Mouse (Mus musculus): ENCODE results near the gene Zfp62. TPM values are rescaled to one million over a fixed set of nuclear protein-coding genes. Genes with fewer than 3 reads are reported as not detected.

The Zfp62 gene
- polyA plus RNA-seq, 1 experiment from 2014 or later: 35.3 TPM

- peak overlapping the region; percentile 78 for H3K27ac ChIP-seq (ENCODE audit: low read depth, low read length)
- H3K4me1 ChIP-seq (ENCODE audit: control insufficient read depth, insufficient read depth, low read depth, low read length): peaks cover 37% of the 10 kb centered on the region
- H3K4me3 ChIP-seq (ENCODE audit: low read length): peak overlapping the region; percentile 67
- WGBS: 2% methylated on average over 44 of the region's 45 CpGs
- no peaks in the 10 kb centered on the region for H3K9me3 ChIP-seq (ENCODE audit: control insufficient read depth, low read length)
- ATAC-seq: peak; percentile 92
- peak overlapping the region; percentile 86 for H3K9ac ChIP-seq (ENCODE audit: low read depth, low read length)
- peak overlapping the region; percentile 90 for H3K4me2 ChIP-seq (ENCODE audit: low read length)
- no peaks in the 10 kb centered on the region for H3K27me3 ChIP-seq (replicated peaks; ENCODE audit: control insufficient read depth, insufficient read depth, low read length)
- no peaks in the 10 kb centered on the region for H3K36me3 ChIP-seq (ENCODE audit: control insufficient read depth, insufficient read depth, low read length)
Measured at GRCm38 (mm10) chr11:49250422-49251379, 47.6 kb downstream of the Zfp62 start.

DNA sequence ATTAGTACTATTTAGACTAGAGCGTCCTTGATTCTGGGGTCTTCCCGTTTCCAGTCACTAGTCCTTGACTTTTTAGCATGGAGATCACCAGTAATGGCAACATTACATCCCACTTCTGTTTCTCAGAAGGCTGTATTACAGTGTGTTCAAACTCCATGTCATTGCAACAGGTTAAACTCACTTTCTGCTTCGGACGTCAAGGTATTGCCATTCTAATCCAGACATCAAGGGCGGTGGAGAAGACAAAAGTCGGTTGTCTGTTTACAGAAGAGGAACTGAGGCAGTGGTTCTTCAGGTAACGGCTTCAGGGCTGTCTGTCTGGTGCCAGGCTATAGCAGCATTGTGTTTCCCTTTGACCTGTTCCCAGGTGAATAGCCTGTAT lies 48.3 kb downstream of the Zfp62 start:
- Histone ChIP-seq H3K9me3 (ENCODE audit: control insufficient read depth, low read length) (no peaks in the 10 kb centered on the region), H3K4me2 (ENCODE audit: low read length) (peak overlapping the region; percentile 90), H3K36me3 (ENCODE audit: control insufficient read depth, insufficient read depth, low read length) (no peaks in the 10 kb centered on the region), H3K9ac (ENCODE audit: low read depth, low read length) (no peak overlapping the region), H3K4me1 (ENCODE audit: control insufficient read depth, insufficient read depth, low read depth, low read length) (peaks cover 32% of the 10 kb centered on the region), H3K27me3 (replicated peaks; ENCODE audit: control insufficient read depth, insufficient read depth, low read length) (no peaks in the 10 kb centered on the region), H3K27ac (ENCODE audit: low read depth, low read length) (no peak overlapping the region), H3K4me3 (ENCODE audit: low read length) (peak overlapping the region; percentile 67)
- ATAC-seq: no peak
- 76% methylated on average over 7 of the region's 7 CpGs for WGBS

- Histone ChIP-seq H3K4me1 (ENCODE audit: control insufficient read depth, insufficient read depth, low read depth, low read length) (peaks cover 26% of the 10 kb centered on the region), H3K9ac (ENCODE audit: low read depth, low read length) (no peak overlapping the region), H3K27ac (ENCODE audit: low read depth, low read length) (no peak overlapping the region), H3K36me3 (ENCODE audit: control insufficient read depth, insufficient read depth, low read length) (no peaks in the 10 kb centered on the region), H3K9me3 (ENCODE audit: control insufficient read depth, low read length) (no peaks in the 10 kb centered on the region), H3K4me2 (ENCODE audit: low read length) (no peak overlapping the region), H3K27me3 (replicated peaks; ENCODE audit: control insufficient read depth, insufficient read depth, low read length) (no peaks in the 10 kb centered on the region), H3K4me3 (ENCODE audit: low read length) (no peak overlapping the region)
- ATAC-seq: no peak
- 85% methylated on average over 5 of the region's 5 CpGs for WGBS
Measured at GRCm38 (mm10) chr11:49252048-49252447, 49.0 kb downstream of the Zfp62 start.

GRCm38 (mm10) chr11:49253035-49253434 lies 49.9 kb downstream of the Zfp62 start:
- Histone ChIP-seq H3K27me3 (replicated peaks; ENCODE audit: control insufficient read depth, insufficient read depth, low read length) (no peaks in the 10 kb centered on the region), H3K4me1 (ENCODE audit: control insufficient read depth, insufficient read depth, low read depth, low read length) (peaks cover 21% of the 10 kb centered on the region), H3K9ac (ENCODE audit: low read depth, low read length) (no peak overlapping the region), H3K27ac (ENCODE audit: low read depth, low read length) (no peak overlapping the region), H3K9me3 (ENCODE audit: control insufficient read depth, low read length) (no peaks in the 10 kb centered on the region), H3K4me3 (ENCODE audit: low read length) (no peak overlapping the region), H3K36me3 (ENCODE audit: control insufficient read depth, insufficient read depth, low read length) (no peaks in the 10 kb centered on the region), H3K4me2 (ENCODE audit: low read length) (no peak overlapping the region)
- WGBS: 90% methylated on average over 6 of the region's 6 CpGs
- ATAC-seq: no peak

DNA sequence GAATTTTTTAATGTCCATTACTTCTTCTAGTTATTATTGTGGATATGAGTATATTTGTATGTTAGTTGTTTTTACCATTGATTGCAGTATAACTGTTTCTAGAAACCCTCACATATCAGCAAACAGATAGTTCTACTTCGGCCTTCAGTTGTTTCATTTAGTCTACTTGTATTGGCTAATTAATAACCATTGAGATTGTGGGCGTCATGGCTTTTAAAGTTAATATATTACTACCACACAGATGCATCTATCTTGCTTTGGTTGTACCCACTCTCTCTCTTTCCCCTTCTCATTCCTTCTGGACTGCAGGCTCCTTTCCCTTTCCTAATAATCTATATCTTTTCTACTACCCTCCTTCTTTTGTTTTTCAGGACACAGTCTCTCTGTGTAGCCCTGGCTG lies 56.2 kb downstream of the Zfp62 start:
- no peak for ATAC-seq

DNA sequence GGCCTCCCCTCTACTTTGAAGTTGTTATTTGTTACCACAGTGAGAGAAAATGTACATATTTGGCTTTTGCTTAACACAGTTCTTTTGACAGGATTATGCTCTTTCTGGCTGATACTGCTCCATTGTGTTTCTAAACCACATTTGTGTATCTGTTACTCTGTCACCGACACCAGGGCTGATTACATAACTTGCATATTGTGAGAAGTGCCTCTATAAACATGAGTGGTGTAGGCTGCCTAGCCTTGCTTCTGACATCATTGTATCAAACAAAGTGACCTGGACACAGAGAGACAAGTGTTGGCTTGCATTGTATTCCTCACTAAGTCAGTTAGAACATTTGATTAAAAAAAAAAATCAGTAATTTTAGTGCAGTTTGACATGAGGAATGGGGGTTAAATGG lies 56.7 kb downstream of the Zfp62 start:
- peaks cover 16% of the 10 kb centered on the region; the same call in 1 of the 2 replicates for H3K36me3 ChIP-seq (ENCODE audit: control insufficient read depth, insufficient read depth, low read length)
- ATAC-seq: no peak
- no peak overlapping the region for H3K27ac ChIP-seq (ENCODE audit: low read depth, low read length)
- H3K4me1 ChIP-seq (ENCODE audit: control insufficient read depth, insufficient read depth, low read depth, low read length): no peaks in the 10 kb centered on the region
- H3K27me3 ChIP-seq (replicated peaks; ENCODE audit: control insufficient read depth, insufficient read depth, low read length): no peaks in the 10 kb centered on the region
- H3K4me3 ChIP-seq (ENCODE audit: low read length): no peak overlapping the region
- H3K9ac ChIP-seq (ENCODE audit: low read depth, low read length): no peak overlapping the region
- H3K9me3 ChIP-seq (ENCODE audit: control insufficient read depth, low read length): no peaks in the 10 kb centered on the region
- 78% methylated on average over 1 of the region's 1 CpGs for WGBS
- no peak overlapping the region for H3K4me2 ChIP-seq (ENCODE audit: low read length)

More for the DNA sequence above, 56.2 kb downstream of the Zfp62 start:
- WGBS: 78% methylated on average over 2 of the region's 2 CpGs
- Histone ChIP-seq H3K9me3 (ENCODE audit: control insufficient read depth, low read length) (no peaks in the 10 kb centered on the region), H3K4me3 (ENCODE audit: low read length) (no peak overlapping the region), H3K9ac (ENCODE audit: low read depth, low read length) (no peak overlapping the region), H3K36me3 (ENCODE audit: control insufficient read depth, insufficient read depth, low read length) (peaks cover 16% of the 10 kb centered on the region; the same call in 1 of the 2 replicates), H3K4me2 (ENCODE audit: low read length) (no peak overlapping the region), H3K4me1 (ENCODE audit: control insufficient read depth, insufficient read depth, low read depth, low read length) (no peaks in the 10 kb centered on the region), H3K27me3 (replicated peaks; ENCODE audit: control insufficient read depth, insufficient read depth, low read length) (no peaks in the 10 kb centered on the region), H3K27ac (ENCODE audit: low read depth, low read length) (no peak overlapping the region)

DNA sequence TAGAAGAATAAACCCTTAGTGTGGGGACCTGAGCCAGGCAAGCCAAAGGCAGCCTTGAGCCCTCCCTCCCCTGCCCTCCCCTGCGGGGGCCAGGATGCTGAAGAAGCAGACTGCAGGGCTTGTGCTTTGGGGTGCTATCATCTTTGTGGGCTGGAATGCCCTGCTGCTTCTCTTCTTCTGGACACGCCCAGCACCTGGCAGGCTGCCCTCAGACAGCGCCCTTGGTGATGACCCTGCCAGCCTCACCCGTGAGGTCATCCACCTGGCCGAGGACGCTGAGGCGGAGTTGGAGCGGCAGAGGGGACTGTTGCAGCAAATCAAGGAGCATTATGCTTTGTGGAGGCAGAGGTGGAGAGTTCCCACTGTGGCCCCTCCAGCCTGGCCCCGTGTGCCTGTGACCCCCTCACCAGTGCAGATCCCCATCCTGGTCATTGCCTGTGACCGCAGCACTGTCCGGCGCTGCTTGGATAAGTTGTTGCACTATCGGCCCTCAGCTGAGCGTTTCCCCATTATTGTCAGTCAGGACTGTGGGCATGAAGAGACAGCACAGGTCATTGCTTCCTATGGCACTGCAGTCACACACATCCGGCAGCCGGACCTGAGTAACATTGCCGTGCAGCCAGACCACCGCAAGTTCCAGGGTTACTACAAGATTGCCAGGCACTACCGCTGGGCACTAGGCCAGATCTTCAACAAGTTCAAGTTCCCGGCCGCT lies 57.7 kb downstream of the Zfp62 start:
- no peak overlapping the region for H3K4me2 ChIP-seq (ENCODE audit: low read length)
- WGBS: 88% methylated on average over 21 of the region's 21 CpGs
- H3K9ac ChIP-seq (ENCODE audit: low read depth, low read length): no peak overlapping the region
- H3K27me3 ChIP-seq (replicated peaks; ENCODE audit: control insufficient read depth, insufficient read depth, low read length): no peaks in the 10 kb centered on the region
- peaks cover 16% of the 10 kb centered on the region; the same call in 1 of the 2 replicates for H3K36me3 ChIP-seq (ENCODE audit: control insufficient read depth, insufficient read depth, low read length)
- ATAC-seq: no peak
- no peaks in the 10 kb centered on the region for H3K4me1 ChIP-seq (ENCODE audit: control insufficient read depth, insufficient read depth, low read depth, low read length)
- no peak overlapping the region for H3K27ac ChIP-seq (ENCODE audit: low read depth, low read length)
- no peak overlapping the region for H3K4me3 ChIP-seq (ENCODE audit: low read length)
- H3K9me3 ChIP-seq (ENCODE audit: control insufficient read depth, low read length): no peaks in the 10 kb centered on the region

DNA sequence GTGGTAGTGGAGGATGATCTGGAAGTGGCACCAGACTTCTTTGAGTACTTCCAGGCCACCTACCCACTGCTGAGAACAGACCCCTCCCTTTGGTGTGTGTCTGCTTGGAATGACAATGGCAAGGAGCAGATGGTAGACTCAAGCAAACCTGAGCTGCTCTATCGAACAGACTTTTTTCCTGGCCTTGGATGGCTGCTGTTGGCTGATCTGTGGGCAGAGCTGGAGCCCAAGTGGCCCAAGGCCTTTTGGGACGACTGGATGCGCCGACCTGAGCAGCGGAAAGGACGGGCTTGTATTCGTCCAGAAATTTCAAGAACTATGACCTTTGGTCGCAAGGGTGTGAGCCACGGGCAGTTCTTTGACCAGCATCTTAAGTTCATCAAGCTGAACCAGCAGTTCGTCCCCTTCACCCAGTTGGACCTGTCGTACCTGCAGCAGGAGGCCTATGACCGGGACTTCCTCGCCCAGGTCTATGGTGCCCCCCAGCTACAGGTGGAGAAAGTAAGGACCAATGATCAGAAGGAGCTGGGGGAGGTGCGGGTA lies 58.3 kb downstream of the Zfp62 start:
- no peaks in the 10 kb centered on the region for H3K4me1 ChIP-seq (ENCODE audit: control insufficient read depth, insufficient read depth, low read depth, low read length)
- H3K36me3 ChIP-seq (ENCODE audit: control insufficient read depth, insufficient read depth, low read length): peaks cover 16% of the 10 kb centered on the region; the same call in 1 of the 2 replicates
- H3K9me3 ChIP-seq (ENCODE audit: control insufficient read depth, low read length): no peaks in the 10 kb centered on the region
- no peak overlapping the region for H3K4me2 ChIP-seq (ENCODE audit: low read length)
- 92% methylated on average over 14 of the region's 14 CpGs for WGBS
- H3K27ac ChIP-seq (ENCODE audit: low read depth, low read length): no peak overlapping the region
- ATAC-seq: no peak
- no peak overlapping the region for H3K9ac ChIP-seq (ENCODE audit: low read depth, low read length)
- no peak overlapping the region for H3K4me3 ChIP-seq (ENCODE audit: low read length)
- H3K27me3 ChIP-seq (replicated peaks; ENCODE audit: control insufficient read depth, insufficient read depth, low read length): no peaks in the 10 kb centered on the region

DNA sequence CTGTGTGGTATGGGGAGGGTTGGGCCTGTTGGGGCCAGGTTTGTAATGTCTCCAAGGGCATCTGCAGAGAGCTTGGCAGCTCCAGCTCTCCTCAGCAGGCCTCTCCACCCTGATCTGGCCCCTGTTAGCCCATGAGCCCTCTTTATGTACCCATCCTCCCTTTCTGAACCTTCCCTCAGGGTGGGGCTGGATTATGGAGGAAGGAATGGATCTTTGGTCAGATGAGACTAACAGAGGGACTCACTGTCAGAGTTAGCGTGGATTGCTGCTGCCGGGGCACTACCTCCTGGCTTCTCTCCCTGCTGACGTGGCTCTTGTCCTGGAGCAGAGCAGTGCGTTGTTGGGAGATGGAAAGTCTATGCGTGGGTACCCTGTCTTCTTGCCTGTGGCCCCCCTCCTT lies 59.2 kb downstream of the Zfp62 start:
- no peak for ATAC-seq
- 81% methylated on average over 5 of the region's 5 CpGs for WGBS

More for the DNA sequence above, 59.2 kb downstream of the Zfp62 start:
- Histone ChIP-seq H3K4me2 (ENCODE audit: low read length) (no peak overlapping the region), H3K9ac (ENCODE audit: low read depth, low read length) (no peak overlapping the region), H3K9me3 (ENCODE audit: control insufficient read depth, low read length) (no peaks in the 10 kb centered on the region), H3K4me3 (ENCODE audit: low read length) (no peak overlapping the region), H3K27me3 (replicated peaks; ENCODE audit: control insufficient read depth, insufficient read depth, low read length) (no peaks in the 10 kb centered on the region), H3K4me1 (ENCODE audit: control insufficient read depth, insufficient read depth, low read depth, low read length) (no peaks in the 10 kb centered on the region), H3K36me3 (ENCODE audit: control insufficient read depth, insufficient read depth, low read length) (peaks cover 16% of the 10 kb centered on the region; the same call in 1 of the 2 replicates), H3K27ac (ENCODE audit: low read depth, low read length) (no peak overlapping the region)

Measured in hindbrain, embryonic 16.5 days (tissue).